Mouse (Mus musculus) midbrain, postnatal 0 days (tissue): ENCODE data around the gene Tmem54. TPM values are rescaled to one million over a fixed set of nuclear protein-coding genes. Genes with fewer than 3 reads are reported as not detected.

Experiments used
- ATAC-seq: fragments of 200-750 bp; cut with Nextera tagmentation; 2 replicates; pipeline ENCODE4 v1.8.0; 2017; ENCODE audit warnings: moderate number of reproducible peaks, mild to moderate bottlenecking, moderate TSS enrichment, moderate library complexity; ENCODE audit not compliant: low FRiP score
- DNase-seq: peaks from one replicate; pipeline ENCODE4 v3.0.0-alpha.2; 2015; ENCODE audit warnings: low spot score
- H3K27ac ChIP-seq: fragments of 300-500 bp; sonication (generic); 2 replicates; pipeline ENCODE4 v1.5.1; 2014; ENCODE audit warnings: low read depth, mild to moderate bottlenecking, low read length, mixed read lengths
- H3K27me3 ChIP-seq: fragments of 300-500 bp; sonication (generic); 2 replicates; pipeline ENCODE4 v1.6.1; 2014; ENCODE audit warnings: low read length, control low read depth, mixed read lengths; ENCODE audit not compliant: insufficient read depth
- H3K36me3 ChIP-seq: fragments of 300-500 bp; sonication (generic); 2 replicates; pipeline ENCODE4 v1.6.1; 2014; ENCODE audit warnings: low read length, control low read depth, mixed read lengths; ENCODE audit not compliant: insufficient read depth
- H3K4me1 ChIP-seq: fragments of 300-500 bp; sonication (generic); 2 replicates; pipeline ENCODE4 v1.6.1; 2014; ENCODE audit warnings: mild to moderate bottlenecking, control low read depth, antibody characterized with exemption, low read length, mixed read lengths; ENCODE audit not compliant: insufficient read depth
- H3K4me2 ChIP-seq: fragments of 300-500 bp; sonication (generic); 2 replicates; pipeline ENCODE4 v1.6.1; 2014; ENCODE audit warnings: low read depth, mild to moderate bottlenecking, low read length, mixed read lengths; ENCODE audit not compliant: poor library complexity, severe bottlenecking
- H3K4me3 ChIP-seq: fragments of 300-500 bp; sonication (generic); 2 replicates; pipeline ENCODE4 v1.5.1; 2014; ENCODE audit warnings: low read depth, mild to moderate bottlenecking, low read length, moderate library complexity
- H3K9ac ChIP-seq: fragments of 300-500 bp; sonication (generic); replicated peaks from 2 replicates; pipeline ENCODE4 v1.6.1; 2014; ENCODE audit warnings: mild to moderate bottlenecking, low read length, moderate library complexity, mixed read lengths; ENCODE audit not compliant: poor library complexity, severe bottlenecking
- H3K9me3 ChIP-seq: fragments of 300-500 bp; sonication (generic); 2 replicates; pipeline ENCODE4 v1.6.1; 2016; ENCODE audit warnings: low read length, control low read depth
- CTCF ChIP-seq: IDR thresholded peaks from 2 replicates; pipeline ENCODE4 v1.5.1; 2016; ENCODE audit warnings: antibody characterized with exemption, mild to moderate bottlenecking
- WGBS: fragments of 180-500 bp; shearing (Covaris S2); extraction: QIAGEN DNeasy Blood & Tissue Kit; methylation state at CpG from one replicate; pipeline ENCODE4 v1.1.7; 2014; 5-methylcytosine and 5-hydroxymethylcytosine counted together
- polyA plus RNA-seq: library from polyadenylated mRNA; unstranded; fragments of >200 nt; fragmentation: Nextera tagmentation; extraction: Ambion mirVana; gene quantifications from 2 replicates; pipeline ENCODE4 v1.2.1, GENCODE M21; 2015
- total RNA-seq: library from RNA; depleted of rRNA; stranded (reverse); fragments of >200 nt; gene quantifications from 2 replicates; pipeline ENCODE4 v1.2.3, GENCODE M21; 2014; rRNA removed

Gene Tmem54
- total RNA-seq (0.99 TPM in 1 of 2 replicates, not detected in the other), polyA plus RNA-seq (0.21 TPM in 1 of 2 replicates, not detected in the other)

GRCm38 (mm10) chr4:129105356-129105755, at the start of gene Tmem54:
Gene Tmem54, plus strand, starts transcription at chr4:129105548.
- WGBS = 3% methylated on average over 40 of the region's 40 CpGs
- Histone ChIP-seq H3K9ac (no peak within 1 kb of the TSS), H3K27ac (no peak within 1 kb of the TSS), H3K4me3 (peak within 1 kb of the TSS; percentile 25; the same call in 1 of the 2 replicates), H3K4me2 (peak within 1 kb of the TSS; percentile 31), H3K27me3 (peaks cover 33% of the 10 kb centered on the region), H3K36me3 (no peaks in the 10 kb centered on the region), H3K4me1 (no peaks in the 10 kb centered on the region), H3K9me3 (no peaks in the 10 kb centered on the region)
- no peak for TF ChIP-seq CTCF
- no peak for ATAC-seq
- DNase-seq = no peak

DNA sequence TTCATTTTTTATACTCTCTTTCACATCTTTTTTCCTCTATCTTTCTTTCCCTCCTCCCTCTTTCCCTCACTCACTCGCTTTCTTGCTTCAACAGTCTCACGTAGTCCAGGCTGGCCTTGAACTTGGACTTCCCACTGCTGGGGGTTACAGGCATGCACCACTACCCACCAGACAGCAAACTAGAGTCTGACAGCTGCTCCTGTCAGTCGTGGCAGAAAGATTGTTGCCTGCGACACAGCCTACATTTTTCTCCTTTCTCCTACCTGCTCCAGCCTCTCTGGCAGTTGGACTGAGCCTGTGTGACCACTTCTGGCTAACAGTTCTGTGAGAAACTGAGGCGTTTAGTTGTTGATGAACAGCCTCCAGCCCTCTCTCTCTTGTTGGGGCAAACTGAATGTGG, 49.8 kb upstream of the Tmem54 start:
- no peak overlapping the region for H3K27ac ChIP-seq
- no peak for ATAC-seq
- no peaks in the 10 kb centered on the region for H3K9me3 ChIP-seq
- no peak overlapping the region for H3K9ac ChIP-seq
- H3K36me3 ChIP-seq = no peaks in the 10 kb centered on the region; the same call in 1 of the 2 replicates
- peaks cover 4% of the 10 kb centered on the region; the same call in 1 of the 2 replicates for H3K4me1 ChIP-seq
- H3K4me2 ChIP-seq = no peak overlapping the region
- no peak for DNase-seq
- TF ChIP-seq CTCF = no peak
- 88% methylated on average over 5 of the region's 5 CpGs for WGBS
- H3K4me3 ChIP-seq = no peak overlapping the region
- no peaks in the 10 kb centered on the region for H3K27me3 ChIP-seq

DNA sequence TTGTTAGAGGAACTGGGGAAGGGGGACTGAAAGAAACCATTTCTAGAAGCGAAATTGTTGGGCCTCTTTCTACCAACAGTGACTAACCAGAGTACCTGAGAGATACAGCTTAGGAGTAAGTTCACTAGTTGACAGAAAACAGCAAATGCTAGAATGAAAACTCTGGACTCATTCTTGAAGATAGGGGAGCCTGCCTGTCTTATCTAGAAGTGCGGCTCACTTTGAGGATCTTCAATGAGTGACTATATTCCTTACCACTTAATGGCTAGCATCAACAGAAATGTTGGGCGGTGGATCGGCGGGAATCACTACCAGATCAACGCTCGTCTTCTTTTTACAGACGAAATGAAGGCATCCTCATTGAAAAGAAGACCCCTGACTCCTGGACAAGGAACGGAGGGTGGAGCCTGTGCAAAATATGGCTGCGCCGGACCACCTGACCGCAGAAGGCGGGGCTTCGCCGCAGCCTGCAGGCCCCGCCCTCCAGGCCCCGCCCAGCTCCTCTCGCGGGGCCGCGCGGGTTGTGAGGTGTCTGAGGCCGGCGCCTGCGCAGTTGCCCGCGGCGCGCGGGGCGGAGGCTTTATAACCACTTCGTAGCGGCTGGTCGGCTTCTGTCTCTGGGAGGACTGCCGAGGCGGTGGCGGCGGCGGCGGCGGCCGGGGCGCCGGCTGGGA, 47.7 kb upstream of the Tmem54 start:
- H3K4me2 ChIP-seq = peak overlapping the region; percentile 88
- peak overlapping the region; percentile 90 for H3K9ac ChIP-seq
- H3K27me3 ChIP-seq = no peaks in the 10 kb centered on the region
- H3K9me3 ChIP-seq = no peaks in the 10 kb centered on the region
- DNase-seq = peak; percentile 98
- 5% methylated on average over 32 of the region's 44 CpGs for WGBS
- H3K4me1 ChIP-seq = peaks cover 4% of the 10 kb centered on the region; the same call in 1 of the 2 replicates
- TF ChIP-seq CTCF = peak; percentile 1; the same call in 1 of the 2 replicates
- peak overlapping the region; percentile 80 for H3K4me3 ChIP-seq
- H3K36me3 ChIP-seq = no peaks in the 10 kb centered on the region
- ATAC-seq = peak; percentile 95
- H3K27ac ChIP-seq = peak overlapping the region; percentile 92

DNA sequence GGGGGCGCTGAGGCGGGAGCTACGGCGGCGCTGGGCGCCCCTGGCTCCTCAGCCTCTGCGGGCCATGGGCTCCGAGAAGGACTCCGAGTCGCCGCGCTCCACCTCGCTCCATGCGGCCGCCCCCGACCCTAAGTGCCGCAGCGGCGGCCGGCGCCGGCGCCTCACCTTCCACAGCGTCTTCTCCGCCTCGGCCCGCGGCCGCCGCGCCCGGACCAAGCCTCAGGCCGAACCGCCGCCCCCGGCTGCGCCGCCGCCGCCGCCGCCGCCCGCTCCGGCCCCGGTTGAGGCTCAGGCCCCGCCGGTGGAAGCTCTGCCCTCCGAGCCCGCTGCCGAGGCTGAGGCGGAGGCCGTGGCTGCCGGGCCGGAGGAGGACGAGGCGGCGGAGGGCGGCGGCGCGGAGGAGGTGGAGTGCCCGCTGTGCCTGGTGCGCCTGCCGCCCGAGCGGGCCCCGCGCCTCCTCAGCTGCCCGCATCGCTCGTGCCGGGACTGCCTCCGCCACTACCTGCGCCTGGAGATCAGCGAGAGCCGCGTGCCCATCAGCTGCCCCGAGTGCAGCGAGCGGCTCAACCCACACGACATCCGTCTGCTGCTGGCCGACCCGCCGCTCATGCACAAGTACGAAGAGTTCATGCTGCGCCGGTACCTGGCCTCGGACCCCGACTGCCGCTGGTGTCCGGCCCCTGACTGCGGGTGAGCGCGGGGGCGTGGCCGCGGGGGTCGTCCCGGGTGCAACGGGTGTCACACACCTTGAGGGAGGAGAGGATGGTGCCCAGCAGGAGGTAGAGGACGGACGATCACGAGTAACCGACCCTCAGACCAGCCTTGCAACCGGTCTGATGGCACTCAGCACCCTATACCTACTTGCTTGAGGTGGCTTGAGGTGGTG, 46.9 kb upstream of the Tmem54 start, which contains the start of gene Rnf19b:
Gene Rnf19b, plus strand, starts transcription at position 65 of the 886 bp plus-strand sequence.
- under 1% methylated on average over 69 of the region's 107 CpGs for WGBS
- Histone ChIP-seq H3K36me3 (no peaks in the 10 kb centered on the region), H3K27ac (peak within 1 kb of the TSS; percentile 92), H3K4me3 (peak within 1 kb of the TSS; percentile 80), H3K4me2 (peak within 1 kb of the TSS; percentile 88), H3K9me3 (no peaks in the 10 kb centered on the region), H3K27me3 (no peaks in the 10 kb centered on the region), H3K9ac (peak within 1 kb of the TSS; percentile 90), H3K4me1 (peaks cover 4% of the 10 kb centered on the region; the same call in 1 of the 2 replicates)
- TF ChIP-seq CTCF = no peak
- DNase-seq = peak; percentile 21
- peak; percentile 44 for ATAC-seq

DNA sequence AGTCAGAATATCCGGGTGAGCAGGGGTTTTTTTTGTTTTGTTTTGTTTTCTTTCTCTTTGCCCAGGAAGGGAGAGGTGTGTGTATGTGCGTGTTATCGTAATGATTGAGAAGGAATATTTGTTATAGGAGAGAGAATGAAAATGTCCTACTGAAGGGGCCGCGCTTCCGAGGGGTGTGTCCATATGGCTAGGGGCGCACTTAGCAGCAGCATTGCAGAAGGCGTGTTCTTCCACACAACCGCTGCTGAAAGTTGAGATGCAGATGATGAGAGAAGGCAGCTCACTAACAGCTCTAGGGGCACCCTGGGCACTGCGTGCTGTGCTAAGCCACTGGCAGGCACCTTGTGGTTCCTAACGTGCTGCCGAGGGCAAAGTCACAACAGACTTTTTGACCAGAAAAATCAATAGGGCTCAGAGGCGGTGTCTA, 46.2 kb upstream of the Tmem54 start:
- Histone ChIP-seq H3K9me3 (no peaks in the 10 kb centered on the region), H3K27ac (peak overlapping the region; percentile 92; the same call in 1 of the 2 replicates), H3K4me2 (peak overlapping the region; percentile 88), H3K27me3 (no peaks in the 10 kb centered on the region), H3K4me3 (peak overlapping the region; percentile 80), H3K9ac (peak overlapping the region; percentile 90), H3K36me3 (no peaks in the 10 kb centered on the region), H3K4me1 (peaks cover 4% of the 10 kb centered on the region; the same call in 1 of the 2 replicates)
- DNase-seq = peak; percentile 34
- no peak for ATAC-seq
- WGBS = 1% methylated on average over 13 of the region's 13 CpGs
- TF ChIP-seq CTCF = no peak; the same call in 1 of the 2 replicates
